Mouse (Mus musculus): ENCODE measurements around the gene Ppp3cb. TPM values are rescaled to one million over a fixed set of nuclear protein-coding genes. Genes with fewer than 3 reads are reported as not detected.

The Ppp3cb gene
- 92.8 TPM for total RNA-seq (2023)

DNA sequence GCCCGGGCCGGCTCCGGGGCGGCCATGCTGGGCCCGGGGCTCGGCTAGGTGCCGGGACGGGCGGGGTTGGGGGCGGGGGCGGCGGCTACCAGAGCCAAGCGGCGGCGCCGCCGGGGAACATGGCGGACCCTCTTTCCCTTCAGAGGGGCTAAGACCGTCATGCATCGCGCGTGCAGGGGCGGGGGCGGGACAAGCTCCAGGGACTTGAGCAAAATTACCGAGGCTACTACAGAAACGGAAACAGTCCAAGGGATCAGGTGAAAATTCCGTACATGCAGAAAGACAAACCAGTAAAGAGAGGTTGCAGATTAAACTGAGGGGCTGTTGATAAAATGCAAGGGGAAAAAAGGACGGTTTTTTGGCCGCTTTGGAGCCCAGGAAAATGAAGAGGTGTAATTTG, at the start of gene Ppp3cb:
Ppp3cb (minus strand) TSS at position 159 of the 400 bp plus-strand sequence.

DNA sequence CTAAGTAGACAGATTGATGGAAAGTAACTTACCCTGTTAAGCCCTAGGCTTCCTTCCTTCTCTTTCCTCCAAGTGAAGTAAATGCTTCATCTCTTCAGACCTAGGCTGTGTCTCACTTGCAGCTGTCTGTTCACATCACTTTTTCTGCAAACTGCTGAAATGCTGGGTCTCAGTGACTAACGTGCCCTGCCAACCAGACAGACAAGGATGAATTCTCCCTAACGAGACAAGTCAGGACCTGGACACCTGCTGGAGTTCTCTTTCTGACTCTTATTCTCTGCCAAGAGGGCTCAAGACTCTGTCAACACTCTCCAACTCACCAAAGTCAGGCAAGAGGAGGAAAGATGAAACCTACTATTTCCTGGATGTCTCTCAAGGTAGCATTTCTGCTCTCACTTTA, 49.8 kb downstream of the Ppp3cb start, which contains the start of gene Mss51:
Mss51 (minus strand) TSS at position 299 of the 400 bp plus-strand sequence.

DNA sequence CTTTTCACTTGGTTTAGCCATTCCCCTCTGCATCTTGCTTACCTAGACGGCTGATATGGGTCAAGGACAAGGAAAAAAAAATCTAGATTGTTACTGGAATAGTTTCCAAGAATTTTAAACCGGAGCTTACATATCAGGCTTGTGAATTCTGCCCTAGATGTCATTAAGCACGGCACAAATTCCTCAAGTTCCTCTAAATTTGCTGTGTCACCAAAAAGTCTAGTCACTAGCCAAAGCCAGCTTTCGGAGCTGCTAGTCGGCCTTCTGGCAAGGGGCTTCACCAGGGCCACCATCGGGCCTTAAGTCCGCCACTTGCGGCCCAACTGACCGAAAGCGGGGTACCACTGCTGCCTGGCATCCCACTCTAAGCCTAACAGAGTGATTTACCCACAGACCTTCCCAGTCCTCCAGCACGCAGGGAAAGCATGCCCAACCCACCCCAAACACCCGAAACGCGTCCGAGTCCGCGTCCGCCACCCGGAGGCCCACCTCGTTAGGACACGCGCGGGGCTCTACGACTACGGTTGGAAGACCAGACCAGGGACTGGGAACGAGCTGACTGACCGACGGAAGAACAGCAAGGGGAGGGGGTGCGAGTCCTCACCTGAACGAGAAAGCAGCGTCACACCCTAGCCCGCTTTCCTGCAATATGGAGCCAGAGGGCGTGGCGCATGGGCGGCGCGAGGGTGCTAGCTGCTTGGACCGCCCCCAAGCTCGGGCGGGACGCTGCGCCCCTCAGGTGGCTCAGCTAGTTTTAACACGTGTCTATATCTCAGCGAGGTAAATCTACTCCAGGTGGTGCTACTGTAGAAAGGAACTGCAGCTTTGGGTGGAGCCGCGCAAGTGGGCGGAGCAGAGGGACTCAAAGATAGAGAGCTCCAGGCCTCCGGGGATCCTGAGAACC, 66.8 kb downstream of the Ppp3cb start, which contains the start of gene Anxa7:
Anxa7 (minus strand) TSS at position 843 of the 904 bp plus-strand sequence.

DNA sequence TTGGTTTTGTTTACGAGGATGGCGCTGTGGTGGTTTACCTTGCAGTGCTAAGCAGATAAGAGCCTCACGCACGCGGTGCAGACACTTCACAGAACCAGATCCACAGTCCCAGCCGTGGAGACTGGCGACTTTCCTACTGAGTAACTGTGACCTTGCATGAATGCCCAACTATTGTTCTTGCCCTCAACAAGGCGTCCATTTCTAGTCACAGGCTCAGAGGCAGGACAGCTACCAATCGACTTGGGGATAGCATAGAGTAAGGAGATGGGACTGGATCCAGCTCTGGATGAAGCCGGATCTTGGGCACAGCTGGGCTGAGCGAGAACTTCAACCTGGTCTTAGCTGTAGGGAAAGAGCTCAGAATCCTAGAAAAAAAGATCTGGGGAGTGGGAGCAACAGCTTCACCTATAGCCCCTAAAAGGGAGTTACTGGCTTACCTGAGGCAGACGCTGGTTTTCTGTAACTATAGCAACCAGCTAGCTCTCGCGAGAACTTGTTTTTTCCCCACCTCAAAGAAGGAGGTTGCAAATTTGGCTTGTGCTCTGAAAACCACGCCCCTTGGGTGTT, 94.5 kb downstream of the Ppp3cb start, which contains the start of gene Cfap70:
Cfap70 (minus strand) TSS at position 462 of the 567 bp plus-strand sequence.

Other genes with a start within 250 kb of the Ppp3cb start
- 35.4 TPM for gene Ecd, start 198.5 kb downstream of the Ppp3cb start, total RNA-seq (2023)
- gene Fam149b, start 198.4 kb downstream of the Ppp3cb start, total RNA-seq (2023), result 38.7 TPM
- 70.1 TPM for gene Dnajc9, start 157.7 kb downstream of the Ppp3cb start, total RNA-seq (2023)
- 34.0 TPM for gene Mrps16, start 152.9 kb downstream of the Ppp3cb start, total RNA-seq (2023)
- not detected for gene Cfap70, start 94.3 kb downstream of the Ppp3cb start, total RNA-seq (2023)
- 33.3 TPM for gene Anxa7, start 66.4 kb downstream of the Ppp3cb start, total RNA-seq (2023)
- gene Mss51, start 49.7 kb downstream of the Ppp3cb start, total RNA-seq (2023), result 9.3 TPM
- 6.4 TPM for gene Usp54, start 94.5 kb upstream of the Ppp3cb start, total RNA-seq (2023)
- gene Myoz1, start 110.0 kb upstream of the Ppp3cb start, total RNA-seq (2023), result not detected
- gene Synpo2l, start 121.8 kb upstream of the Ppp3cb start, total RNA-seq (2023), result not detected
- 249 TPM for gene Sec24c, start 127.7 kb upstream of the Ppp3cb start, total RNA-seq (2023)
- gene Fut11, start 148.4 kb upstream of the Ppp3cb start, total RNA-seq (2023), result 5.3 TPM
- 36.5 TPM for gene Chchd1, start 156.4 kb upstream of the Ppp3cb start, total RNA-seq (2023)
- 151 TPM for gene Zswim8, start 161.0 kb upstream of the Ppp3cb start, total RNA-seq (2023)
- gene Ndst2, start 188.0 kb upstream of the Ppp3cb start, total RNA-seq (2023), result 50.9 TPM
- 51.7 TPM for gene Camk2g, start 247.5 kb upstream of the Ppp3cb start, total RNA-seq (2023)